Mouse (Mus musculus) spleen, adult 18-20 months (tissue): ENCODE results near the gene Kif3a.
A peak's percentile ranks its signal among the peaks of the same experiment; 100 is the strongest.
"Not testable (repeated sequence)": the region's sequence is repeated elsewhere in the genome, so short reads cannot be mapped to it uniquely, and the experiment has no call there.

ENCODE experiments used
- DNase-seq, 2 experiments: peaks; one replicate each; pipeline ENCODE4 v3.0.0; 2022; ENCODE audit warnings: mixed read lengths in 2 of 2

Kif3a gene

DNA sequence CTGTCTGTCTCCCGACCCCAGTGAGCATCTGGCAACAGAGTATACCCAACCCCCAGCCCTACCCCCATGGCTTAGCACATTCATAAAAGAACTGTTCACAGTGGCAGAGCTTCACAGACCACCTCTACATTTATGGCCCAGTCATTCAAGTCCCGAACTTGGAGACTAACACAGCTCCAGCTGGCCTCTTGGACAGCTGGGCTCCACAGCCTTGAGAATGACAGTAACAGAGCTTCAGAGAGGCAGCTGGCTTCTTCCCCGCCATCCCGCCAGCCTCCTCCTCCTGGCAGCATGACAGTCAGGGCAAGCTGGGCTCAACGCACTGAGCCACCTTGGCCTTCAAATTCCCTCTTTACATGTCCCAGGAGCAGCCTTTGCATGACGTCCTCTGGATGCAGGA, 20.9 kb upstream of the Kif3a start:
- no peak for DNase-seq

DNA sequence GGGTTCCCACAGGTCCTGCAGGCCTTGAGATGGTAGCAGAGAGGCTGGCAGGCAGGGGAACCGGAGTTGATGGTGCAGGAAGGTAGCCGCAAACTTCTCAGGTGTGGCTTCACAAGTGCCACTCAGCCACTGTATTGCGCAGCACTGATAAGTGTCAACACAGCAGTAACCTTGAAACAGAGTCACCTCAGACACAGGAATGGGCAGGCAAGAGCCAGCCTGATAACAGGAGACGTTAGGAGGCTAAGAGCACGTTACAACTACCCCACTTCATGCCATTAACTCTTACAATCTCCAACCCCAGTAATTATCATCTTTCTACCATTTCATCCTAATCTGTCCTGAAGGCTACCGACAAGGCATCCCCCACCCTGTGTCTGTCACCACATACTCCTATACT, 19.6 kb upstream of the Kif3a start:
- DNase-seq = no peak

DNA sequence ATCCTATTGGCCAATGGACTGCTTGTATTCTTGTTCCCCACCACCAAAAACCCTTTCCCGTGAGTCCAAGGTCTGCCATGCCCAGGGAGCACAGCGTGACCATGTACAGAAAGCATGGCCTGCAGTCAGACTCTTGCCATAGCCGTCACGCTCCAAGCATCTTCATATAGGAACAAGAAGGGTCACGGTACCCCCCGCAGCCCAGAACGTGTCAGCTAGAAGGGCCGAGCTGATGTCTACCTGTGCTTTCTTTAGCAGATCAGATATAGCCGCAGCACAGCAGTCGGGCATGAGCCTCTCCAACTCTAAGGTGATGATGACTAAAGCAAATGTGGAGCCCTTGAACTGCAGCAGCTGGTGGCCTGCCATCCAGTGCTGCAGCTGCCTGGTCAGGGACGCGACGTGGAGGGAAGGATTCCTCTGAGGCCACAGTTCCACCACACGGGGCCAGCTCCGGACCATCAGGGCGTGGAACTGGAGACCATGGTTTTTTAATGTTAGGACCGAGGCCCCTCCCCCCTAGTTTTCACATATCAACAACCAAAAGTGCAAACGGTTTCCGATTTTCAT, 19.1 kb upstream of the Kif3a start:
- no peak for DNase-seq

DNA sequence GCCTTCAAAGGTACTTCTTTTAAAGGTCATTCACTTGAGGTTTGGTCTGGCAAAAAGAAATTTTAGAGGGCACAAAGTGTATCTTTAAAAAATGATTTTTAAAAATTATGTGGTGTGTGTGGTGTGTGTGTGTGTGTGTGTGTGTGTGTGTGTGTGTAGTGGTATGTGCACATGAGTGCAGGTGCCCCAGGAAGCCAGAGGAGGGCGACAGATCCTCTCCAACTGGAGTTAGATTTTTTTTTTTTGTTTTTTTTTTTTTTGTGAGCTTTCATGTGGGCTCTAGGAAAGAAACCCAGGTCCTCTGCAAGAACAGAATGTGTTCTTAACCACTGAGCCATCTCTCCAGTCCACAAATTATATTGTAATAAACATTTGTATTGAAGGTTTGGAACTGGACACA, 16.5 kb upstream of the Kif3a start:
- DNase-seq = no peak

DNA sequence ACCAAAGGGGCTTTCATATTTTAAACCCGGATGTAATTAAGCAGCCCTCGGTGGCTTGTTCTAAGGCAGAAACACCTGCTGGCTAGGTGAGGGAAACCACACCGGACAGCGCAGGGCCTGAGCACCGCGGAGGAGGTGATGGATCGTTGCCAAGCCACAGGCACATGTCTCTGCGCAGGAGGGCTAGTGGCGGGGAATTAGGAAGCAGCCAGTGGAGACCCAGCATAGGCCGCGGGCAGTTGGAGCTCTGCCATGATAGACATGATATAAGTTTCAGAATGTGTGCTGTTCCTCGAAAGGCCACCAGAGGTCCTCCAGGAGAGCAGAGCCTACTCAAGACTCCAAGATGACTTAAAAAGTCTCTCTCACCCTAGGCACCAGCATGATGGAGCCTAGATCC, 15.4 kb upstream of the Kif3a start:
- no peak for DNase-seq

DNA sequence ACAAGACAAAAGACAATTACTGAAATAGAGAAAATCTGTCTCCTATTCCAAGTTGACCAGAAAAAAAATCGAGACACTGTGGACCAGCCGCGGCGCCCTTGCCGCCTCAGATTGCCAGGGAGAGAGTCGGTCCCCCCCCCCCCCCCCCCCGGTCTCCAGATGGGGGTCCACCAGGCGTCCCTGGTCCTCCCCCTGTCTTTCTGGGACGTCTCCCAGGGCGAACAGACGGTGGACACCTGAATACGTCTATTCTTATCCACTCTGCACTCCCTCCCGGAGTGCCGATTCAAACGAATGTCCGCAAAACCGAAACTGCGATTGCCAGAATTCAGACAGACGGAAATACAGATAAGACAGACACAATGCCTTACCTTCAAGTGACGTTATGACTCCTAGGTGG, 10.7 kb upstream of the Kif3a start:
- DNase-seq = not testable (repeated sequence)

DNA sequence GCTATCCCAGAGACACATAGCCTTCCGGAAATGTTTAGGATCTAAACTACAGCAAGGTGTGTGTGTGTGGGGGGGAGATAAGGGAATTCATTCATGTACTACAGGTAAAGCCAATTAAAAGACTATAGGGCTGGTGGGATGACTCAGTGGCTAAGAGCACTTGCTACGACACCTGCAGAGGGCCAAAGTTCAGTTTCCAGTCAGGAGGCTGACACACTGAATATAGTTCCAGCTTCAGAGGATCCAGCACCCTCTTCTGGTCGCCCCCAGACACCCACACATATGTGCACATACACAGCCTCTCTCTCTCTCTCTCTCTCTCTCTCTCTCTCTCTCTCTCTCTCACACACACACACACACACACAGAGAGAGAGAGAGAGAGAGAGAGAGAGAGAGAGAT, 9.2 kb upstream of the Kif3a start:
- DNase-seq = not testable (repeated sequence)

DNA sequence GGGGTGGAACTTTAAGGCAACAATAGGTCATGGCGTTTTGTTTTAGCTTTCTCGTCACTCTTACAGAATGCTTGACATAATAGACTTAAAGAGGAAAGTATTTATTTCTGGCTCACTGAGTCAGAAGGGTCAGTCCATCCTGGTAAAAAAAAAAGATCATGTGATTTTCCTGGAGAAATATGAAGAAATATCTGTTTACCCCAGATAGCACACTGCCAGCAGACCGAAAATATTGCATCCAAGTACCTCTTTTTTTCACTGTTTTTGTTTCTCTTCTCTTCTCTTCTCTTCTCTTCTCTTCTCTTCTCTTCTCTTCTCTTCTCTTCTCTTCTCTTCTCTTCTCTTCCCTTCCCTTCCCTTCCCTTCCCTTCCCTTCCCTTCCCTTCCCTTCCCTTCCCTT, 7.2 kb upstream of the Kif3a start:
- not testable (repeated sequence) for DNase-seq

DNA sequence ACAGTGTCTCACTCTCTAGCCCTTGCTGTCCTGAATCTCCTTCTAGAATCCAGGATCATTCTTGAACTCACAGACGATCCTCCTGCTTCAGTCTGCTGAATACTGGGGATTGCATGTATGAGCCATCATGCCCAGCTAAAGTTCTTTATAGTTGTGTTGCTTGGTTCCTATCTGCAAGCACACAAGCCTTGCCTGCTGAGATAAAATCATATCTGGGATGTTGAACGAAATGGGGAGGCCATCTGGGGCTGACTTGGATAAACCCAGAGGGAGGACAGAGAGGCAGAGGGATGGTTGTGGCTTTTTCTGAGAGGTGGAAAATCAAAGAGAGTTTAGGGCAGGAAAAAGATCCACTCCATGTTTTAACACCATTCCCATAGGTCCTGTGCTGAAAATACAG, 5.2 kb upstream of the Kif3a start:
- no peak for DNase-seq

DNA sequence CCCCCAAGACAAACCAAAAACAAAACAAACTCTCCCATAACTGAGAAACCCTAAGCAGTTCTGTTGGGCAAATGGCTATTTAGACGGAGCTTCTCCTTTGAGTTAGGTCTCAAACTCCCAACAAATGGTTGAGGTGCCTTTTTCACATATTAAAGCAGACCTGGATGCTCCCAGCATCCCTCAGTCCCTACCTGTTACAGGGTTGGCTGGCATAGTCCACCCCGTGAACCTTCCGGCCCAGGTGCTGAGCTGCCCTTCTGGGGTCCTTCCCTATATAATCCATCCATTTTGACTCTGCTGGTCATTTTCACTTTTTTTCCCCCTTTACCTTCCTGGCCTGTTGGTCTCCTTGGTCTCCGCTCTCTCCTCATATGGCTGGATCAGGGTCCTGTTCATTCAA, 533 bp upstream of the Kif3a start:
- no peak for DNase-seq

DNA sequence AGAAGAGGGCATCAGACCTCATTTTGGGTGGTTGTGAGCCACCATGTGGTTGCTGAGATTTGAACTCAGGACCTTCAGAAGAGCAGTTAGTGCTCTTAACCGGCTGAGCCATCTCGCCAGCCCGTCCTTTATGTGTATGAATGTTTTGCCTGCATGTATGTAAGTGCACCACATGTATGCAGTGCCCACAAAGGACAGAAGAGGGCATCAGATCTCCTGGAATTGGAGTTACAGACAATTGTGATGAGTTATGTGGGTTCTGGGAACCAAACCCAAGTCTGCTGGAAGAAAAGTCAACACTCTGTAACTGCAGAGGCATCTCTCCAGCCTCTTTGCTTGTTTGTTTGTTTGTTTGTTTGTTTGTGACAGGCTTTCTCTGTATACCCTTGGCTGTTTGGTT, 13.4 kb downstream of the Kif3a start:
- DNase-seq = no peak

DNA sequence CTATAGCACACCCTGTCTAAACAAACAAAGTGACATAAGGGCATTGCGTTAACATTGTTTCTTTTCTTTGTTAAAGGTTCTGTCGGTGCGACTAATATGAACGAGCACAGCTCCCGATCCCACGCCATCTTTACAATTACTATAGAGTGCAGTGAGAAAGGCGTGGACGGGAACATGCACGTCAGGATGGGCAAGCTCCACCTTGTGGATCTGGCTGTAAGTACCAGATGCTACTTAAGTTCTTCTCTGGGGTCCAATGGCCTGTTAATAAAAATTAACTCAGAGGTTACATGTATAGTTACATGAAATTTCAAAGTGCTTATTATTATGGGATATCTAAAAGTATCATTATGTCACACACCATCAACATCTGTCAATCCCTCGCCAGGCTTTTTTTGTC, 16.0 kb downstream of the Kif3a start:
- DNase-seq = no peak

DNA sequence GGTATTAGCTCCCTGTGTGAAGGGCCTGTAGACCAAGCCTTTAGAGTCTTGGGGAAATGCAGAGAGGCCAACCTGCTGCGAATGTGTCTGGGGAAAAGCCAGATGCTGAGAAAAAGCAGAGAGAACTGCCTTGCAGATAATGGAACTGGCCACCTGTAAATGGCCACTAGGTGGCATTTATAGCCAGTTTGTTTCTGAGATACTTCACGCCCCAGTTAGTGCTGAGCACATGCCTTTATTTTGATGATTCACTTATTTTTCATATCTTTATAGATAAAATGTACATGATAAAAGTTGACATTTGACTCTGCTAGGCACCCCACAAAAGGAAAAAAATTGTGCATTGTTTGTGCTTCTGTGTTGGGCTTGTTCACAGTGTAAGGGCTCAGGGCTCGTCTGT, 17.7 kb downstream of the Kif3a start:
- no peak for DNase-seq

DNA sequence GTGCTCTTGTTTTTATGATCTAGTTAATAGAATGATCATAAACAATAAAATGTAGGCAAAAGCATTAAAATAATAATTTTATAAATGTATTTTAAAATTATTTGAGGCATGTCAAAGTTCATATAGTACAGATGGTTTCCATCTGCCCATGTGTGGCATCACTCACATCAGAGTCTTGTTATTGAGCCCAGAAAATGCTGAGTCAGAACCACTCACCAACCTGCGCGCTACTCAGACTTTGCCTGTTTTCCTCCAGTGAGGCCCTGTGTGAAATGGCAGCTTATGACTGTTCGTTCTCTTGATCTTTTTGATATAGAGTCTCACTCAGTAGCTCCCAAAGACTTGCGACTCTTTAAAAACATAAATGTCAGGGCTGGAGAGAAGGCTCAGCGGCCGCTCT, 18.3 kb downstream of the Kif3a start:
- DNase-seq = no peak

DNA sequence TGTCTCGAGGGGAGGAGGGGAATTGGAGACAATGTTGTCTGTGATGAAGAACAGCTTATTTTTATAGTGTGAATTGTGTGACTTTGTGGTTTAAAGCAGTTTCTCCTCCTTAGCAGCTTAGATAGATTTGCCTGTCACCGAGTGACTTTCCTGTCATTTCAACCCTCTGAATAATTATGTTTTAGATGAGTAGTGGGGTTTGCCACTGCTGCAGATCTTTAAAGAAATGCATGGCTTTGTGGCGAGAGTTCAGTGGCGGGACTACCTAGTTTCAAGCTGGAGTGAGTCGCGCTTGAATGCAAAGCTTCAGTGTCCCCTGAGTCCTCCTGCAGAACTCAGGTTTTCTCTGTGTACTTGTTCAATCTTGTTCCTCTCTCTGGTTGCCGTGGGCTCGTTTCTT, 21.1 kb downstream of the Kif3a start:
- no peak for DNase-seq

DNA sequence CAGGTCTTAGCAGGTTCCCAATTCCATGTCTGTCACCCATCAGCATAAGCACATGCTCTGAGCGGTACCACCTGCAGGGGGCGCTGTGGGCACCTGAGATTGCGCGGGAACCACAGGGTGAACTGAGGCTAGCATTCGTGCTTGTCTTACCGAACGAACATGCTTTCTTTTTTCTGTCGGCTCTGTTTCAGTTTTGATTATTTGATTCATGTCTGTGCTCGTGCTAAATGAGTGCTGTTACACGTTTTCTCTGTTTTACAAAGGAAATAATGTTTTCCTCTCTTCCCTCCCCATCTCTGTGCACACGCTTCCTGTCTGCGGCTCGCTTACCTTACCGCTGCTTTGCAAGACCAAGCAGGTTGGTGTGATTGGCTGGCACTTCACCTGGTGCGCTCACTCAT, 23.2 kb downstream of the Kif3a start:
- DNase-seq = peak; percentile 27 to 71

DNA sequence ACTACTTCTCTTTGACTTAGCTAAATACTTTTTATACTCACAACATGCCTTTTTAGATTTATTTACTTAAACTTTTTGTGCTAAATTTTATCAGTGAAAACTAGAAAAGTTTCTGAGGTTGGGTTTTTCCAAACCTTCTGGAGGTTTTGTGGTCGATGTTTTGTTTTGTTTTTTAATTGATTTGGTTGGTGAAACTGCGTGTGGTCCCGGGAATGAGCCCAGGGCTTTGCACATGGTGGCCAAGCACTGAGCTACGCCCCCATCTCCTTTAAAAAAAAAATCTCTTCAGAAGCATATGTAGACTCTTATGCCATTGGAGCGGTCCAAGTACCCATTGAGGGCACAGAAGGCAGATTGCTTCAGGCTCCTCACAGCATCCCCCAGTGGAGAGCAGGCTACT, 23.9 kb downstream of the Kif3a start:
- DNase-seq = no peak

DNA sequence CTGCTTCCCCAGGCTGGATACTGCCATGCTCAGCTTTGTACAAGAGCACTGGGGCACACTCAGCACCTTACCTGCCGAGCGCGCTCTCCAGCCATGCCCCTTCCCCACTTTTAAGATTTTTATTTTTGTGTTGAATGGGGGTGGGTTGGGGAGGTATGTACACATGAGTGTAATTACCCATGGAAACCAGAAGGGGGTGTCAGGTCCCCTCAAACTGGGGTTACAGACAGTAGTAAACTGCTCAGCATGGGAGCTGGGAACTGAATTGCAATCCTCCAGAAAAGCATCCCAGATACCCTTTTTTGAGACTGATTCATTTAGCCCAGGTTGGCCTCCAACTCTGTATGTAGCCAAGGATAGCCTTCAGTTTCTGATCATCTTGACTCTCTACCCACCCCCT, 37.8 kb downstream of the Kif3a start:
- DNase-seq = no peak

DNA sequence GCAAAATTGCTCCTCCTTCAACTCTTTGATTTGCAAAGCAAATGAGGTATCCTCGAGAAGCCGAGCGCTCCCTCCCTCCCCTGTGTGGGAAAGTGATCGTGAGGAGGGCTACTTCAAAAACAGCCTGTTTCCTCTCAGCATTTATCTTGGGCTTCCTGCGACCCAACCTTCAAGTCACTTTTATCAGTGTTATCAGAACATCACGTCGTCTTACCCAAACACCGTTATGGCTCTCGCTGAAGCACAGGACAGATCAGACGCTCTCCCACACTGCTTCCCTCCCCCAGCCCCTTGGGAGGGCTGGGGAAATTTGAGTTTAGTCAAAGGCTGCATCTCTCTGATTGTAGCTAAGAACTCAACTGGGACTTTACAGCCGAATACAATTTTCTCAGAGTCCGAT, 38.4 kb downstream of the Kif3a start:
- DNase-seq = no peak

DNA sequence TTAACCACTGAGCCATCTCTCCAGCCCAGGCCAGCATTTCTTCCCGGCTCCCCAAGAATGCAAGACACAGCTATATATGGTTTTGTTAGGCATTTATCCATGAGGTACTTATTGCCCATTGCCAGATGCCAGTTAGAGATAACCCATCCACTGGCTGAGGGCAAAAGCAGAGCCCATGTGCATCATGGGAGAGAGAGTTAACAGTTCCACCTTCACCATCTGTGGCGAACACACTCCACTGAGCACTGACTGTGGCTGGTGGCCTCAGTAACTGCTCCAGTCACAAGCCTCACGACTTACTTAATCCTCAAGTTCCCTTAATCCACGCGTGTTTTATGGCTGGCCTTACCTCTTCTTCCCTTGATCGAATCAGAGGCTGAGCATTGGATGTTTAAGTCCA, 42.1 kb downstream of the Kif3a start:
- no peak for DNase-seq

DNA sequence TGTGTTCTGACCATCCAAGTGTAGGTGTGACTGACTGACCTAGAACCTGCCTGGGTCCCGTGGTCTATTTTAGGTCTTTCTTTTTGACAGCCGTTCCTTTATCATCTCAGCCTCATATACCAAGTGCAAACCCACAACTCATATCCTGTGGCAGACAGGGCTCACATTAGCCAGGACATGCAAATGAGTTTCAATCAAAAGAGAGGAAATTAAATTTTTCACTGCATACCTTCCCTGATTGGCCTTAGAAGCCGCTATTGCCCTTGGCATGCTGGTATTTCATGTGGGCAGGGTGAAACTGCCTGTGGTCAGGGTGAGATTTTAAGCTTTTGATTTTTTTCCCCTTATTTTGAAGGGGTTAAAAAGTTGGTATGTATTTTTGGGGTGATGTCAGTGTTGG, 42.5 kb downstream of the Kif3a start:
- no peak for DNase-seq

DNA sequence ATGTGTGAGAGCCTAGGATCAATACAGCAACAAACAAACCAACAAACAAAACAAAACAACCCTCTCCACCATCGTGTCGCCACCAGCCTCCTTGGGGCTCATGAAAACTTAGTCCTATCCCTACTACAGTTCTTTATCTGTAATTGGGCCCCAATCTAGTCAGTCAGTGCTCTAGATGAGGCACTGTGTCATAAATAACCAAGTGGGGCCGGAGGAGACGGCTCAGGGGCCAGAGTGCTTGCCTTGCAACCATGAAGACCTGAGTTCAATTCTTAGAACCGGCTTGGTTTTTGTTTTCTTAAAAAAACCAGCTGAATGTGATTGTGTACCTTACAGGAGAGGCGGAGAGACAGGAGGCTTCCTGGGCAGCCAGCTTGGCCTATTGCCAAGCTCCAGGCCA, 48.0 kb downstream of the Kif3a start:
- no peak for DNase-seq

DNA sequence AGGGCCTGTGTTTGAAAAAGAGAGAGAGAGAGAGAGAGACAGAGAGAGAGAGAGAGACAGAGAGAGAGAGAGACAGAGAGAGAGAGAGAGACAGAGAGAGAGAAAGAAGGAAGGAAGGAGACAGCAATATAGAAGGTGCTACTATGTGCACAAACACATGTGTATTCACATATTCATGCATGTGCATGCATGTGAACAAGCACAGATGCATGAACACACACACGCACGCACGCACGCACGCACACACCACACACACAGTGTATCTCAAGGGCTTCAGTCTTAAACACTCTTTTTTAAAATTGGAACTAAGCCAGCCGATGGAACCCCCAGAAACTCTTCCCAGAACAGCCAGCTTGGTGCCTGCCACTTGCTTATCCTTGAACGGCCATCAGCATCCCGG, 48.4 kb downstream of the Kif3a start:
- DNase-seq = no peak

DNA sequence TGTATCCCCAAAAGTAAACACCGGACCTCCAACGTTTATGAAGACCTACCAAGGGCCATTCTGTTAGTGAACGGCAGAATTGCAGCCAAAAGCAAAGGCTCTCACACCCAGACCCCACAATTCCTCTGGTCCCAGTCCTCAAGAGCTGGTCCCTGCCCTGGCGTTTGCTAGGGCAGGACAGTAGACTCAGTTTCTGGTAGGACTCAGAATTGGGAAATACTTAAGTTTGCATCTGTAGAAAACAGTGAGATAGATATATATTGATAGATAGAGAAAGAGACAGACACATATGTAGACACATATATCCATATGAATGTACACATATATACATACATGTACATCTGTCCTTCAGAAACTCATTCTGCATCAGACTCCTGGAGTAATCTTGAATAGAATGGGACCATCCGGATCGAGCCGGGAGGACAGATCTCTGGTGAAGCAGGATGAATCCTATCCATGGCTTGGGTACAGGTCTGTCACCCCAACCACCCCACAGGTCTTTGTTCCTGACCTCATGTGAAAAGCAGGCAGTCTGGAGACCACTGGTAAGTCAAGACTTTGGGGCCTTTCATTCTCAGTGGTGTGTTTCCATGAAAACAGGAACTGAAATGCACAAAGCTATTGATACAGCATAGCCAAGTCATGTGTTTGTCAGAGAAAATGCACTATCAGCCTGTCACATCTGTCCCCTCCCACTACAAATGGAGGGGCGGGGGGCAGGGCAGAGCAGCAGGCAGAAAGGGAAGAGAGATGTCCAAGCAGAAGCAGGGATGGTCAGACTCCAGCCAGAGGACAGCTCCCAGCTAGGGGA, 49.8 kb downstream of the Kif3a start:
- DNase-seq = no peak

DNA sequence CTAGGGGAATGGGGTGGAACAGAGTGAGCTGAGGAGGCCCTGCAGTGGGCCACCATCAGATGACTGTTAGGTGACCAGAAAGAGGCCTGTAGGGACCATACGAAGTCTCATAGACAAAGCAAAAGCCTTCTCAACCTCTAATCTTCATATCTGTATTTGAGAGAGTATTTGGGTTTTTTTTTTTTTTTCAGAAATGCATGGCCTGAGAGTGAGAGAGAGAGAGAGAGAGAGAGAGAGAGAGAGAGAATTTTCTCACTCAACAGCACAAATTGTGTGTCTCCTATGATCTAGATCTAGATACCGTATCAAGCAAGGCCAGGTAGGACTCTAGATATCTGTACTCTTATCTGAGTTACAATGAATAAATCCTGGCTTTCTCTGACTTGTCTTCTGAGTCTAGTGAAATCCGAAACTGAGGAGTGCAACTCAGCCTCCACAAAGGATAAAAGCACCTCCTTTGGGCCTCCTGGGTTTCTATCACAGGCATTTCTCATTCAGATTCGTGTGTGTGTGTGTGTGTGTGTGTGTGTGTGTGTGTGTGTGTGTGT, 50.5 kb downstream of the Kif3a start:
- DNase-seq = no peak
